Mouse (Mus musculus) activated CD4-positive, CD25-positive, alpha-beta regulatory T cell (primary cell): ENCODE results near the gene Vmn1r18. TPM values are rescaled to one million over a fixed set of nuclear protein-coding genes. Genes with fewer than 3 reads are reported as not detected.

Experiments used
- polyA plus RNA-seq, 2 experiments: library from polyadenylated mRNA; unstranded; fragments of 100-300 nt; shearing (Covaris generic); gene quantifications; one replicate each; pipeline ENCODE4 v1.2.1; 2017

The Vmn1r18 gene
- under 1 TPM in 1 of 2 experiments, not detected in 1; 0.22 TPM for polyA plus RNA-seq

GRCm38 (mm10) chr6:57395683-57396082 lies at the start of gene Vmn1r18:
Gene Vmn1r18, minus strand, starts transcription at chr6:57395783.

GRCm38 (mm10) chr6:57428630-57429029 lies 33.0 kb upstream of the Vmn1r18 start, which contains the start of gene Vmn1r20:
Gene Vmn1r20, plus strand, starts transcription at chr6:57428930.

GRCm38 (mm10) chr6:57403480-57403879 lies 7.9 kb upstream of the Vmn1r18 start, which contains the start of gene Vmn1r19:
Gene Vmn1r19, plus strand, starts transcription at chr6:57403780.

GRCm38 (mm10) chr6:57363627-57364026 lies 32.0 kb downstream of the Vmn1r18 start, which contains the start of gene Vmn1r17:
Gene Vmn1r17, minus strand, starts transcription at chr6:57363727.

GRCm38 (mm10) chr6:57329394-57329793 lies 66.2 kb downstream of the Vmn1r18 start, which contains the start of gene Vmn1r16:
Gene Vmn1r16, minus strand, starts transcription at chr6:57329494.

Other genes starting within 250 kb of the Vmn1r18 start
- gene Vmn1r12, start 238.9 kb downstream of the Vmn1r18 start, polyA plus RNA-seq, result under 1 TPM; 0.06 to 0.12 TPM
- under 1 TPM; 0.27 to 0.60 TPM for gene Vmn1r13, start 192.5 kb downstream of the Vmn1r18 start, polyA plus RNA-seq
- gene Vmn1r14, start 164.1 kb downstream of the Vmn1r18 start, polyA plus RNA-seq, result not detected
- not detected for gene Vmn1r15, start 137.8 kb downstream of the Vmn1r18 start, polyA plus RNA-seq
- gene Vmn1r16, start 66.3 kb downstream of the Vmn1r18 start, polyA plus RNA-seq, result not detected
- not detected for gene Vmn1r17, start 32.1 kb downstream of the Vmn1r18 start, polyA plus RNA-seq
- not detected for gene Vmn1r19, start 8.0 kb upstream of the Vmn1r18 start, polyA plus RNA-seq
- not detected for gene Vmn1r20, start 33.1 kb upstream of the Vmn1r18 start, polyA plus RNA-seq
- gene Ppm1k, start 139.7 kb upstream of the Vmn1r18 start, polyA plus RNA-seq, result 10 to 100 TPM in 1 of 2 experiments, 1 to 10 TPM in 1; 8.4 to 13.2 TPM
- gene Herc6, start 185.2 kb upstream of the Vmn1r18 start, polyA plus RNA-seq, result 10 to 100 TPM; 21.4 to 25.6 TPM